Mouse (Mus musculus): ENCODE measurements around the gene Akt3. TPM values are rescaled to one million over a fixed set of nuclear protein-coding genes. Genes with fewer than 3 reads are reported as not detected.

Akt3 gene
- polyA plus RNA-seq, 1 experiment = 1.2 TPM

GRCm38 (mm10) chr1:177019668-177020067 lies 238.3 kb downstream of the Akt3 start:
- H3K27me3 ChIP-seq (replicated peaks) = no peaks in the 10 kb centered on the region
- H3K4me3 ChIP-seq (replicated peaks) = no peak overlapping the region
- TF ChIP-seq GATA1 (IDR thresholded peaks at IDR 0.05; ENCODE audit: borderline replicate concordance, low read length) (no peak), FLI1 (IDR thresholded peaks at IDR 0.05; ENCODE audit: low read length) (no peak)
- peaks cover 97% of the 10 kb centered on the region for H3K36me3 ChIP-seq (replicated peaks; ENCODE audit: low read length)
- peaks cover 18% of the 10 kb centered on the region for H3K4me1 ChIP-seq
- no peaks in the 10 kb centered on the region for H3K9me3 ChIP-seq

- H3K27me3 ChIP-seq (replicated peaks) = no peaks in the 10 kb centered on the region
- no peaks in the 10 kb centered on the region for H3K9me3 ChIP-seq
- H3K4me1 ChIP-seq = peaks cover 27% of the 10 kb centered on the region
- peaks cover 97% of the 10 kb centered on the region for H3K36me3 ChIP-seq (replicated peaks; ENCODE audit: low read length)
- H3K4me3 ChIP-seq (replicated peaks) = no peak overlapping the region
- TF ChIP-seq FLI1 (IDR thresholded peaks at IDR 0.05; ENCODE audit: low read length) = no peak
- TF ChIP-seq GATA1 (IDR thresholded peaks at IDR 0.05; ENCODE audit: borderline replicate concordance, low read length) = no peak
Measured at GRCm38 (mm10) chr1:177018750-177019149, 239.3 kb downstream of the Akt3 start.

DNA sequence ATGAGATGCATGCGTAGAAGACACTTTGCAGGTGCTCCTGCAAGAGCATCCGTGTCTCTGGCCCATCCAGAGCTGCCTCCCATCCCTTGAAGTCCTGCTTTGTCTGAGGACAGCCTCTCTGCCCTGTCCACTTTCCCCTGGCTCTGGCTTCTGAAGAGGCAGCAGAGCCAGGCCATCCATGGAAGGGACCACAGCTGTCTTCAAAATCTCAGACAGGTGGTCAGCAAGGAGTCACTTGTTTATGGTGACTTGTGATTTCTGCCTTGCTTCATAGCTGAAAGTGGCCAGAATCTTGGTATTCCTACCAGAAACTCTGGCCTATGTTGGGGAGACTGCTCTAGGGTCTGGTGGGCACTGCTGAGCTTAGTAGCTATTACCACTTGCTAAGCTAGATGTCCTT lies 241.3 kb downstream of the Akt3 start:
- Histone ChIP-seq H3K36me3 (replicated peaks; ENCODE audit: low read length) (peaks cover 97% of the 10 kb centered on the region), H3K4me1 (peaks cover 44% of the 10 kb centered on the region), H3K4me3 (replicated peaks) (no peak overlapping the region), H3K27me3 (replicated peaks) (no peaks in the 10 kb centered on the region), H3K9me3 (no peaks in the 10 kb centered on the region)
- no peak for TF ChIP-seq FLI1 (IDR thresholded peaks at IDR 0.05; ENCODE audit: low read length)
- TF ChIP-seq GATA1 (IDR thresholded peaks at IDR 0.05; ENCODE audit: borderline replicate concordance, low read length) = no peak

DNA sequence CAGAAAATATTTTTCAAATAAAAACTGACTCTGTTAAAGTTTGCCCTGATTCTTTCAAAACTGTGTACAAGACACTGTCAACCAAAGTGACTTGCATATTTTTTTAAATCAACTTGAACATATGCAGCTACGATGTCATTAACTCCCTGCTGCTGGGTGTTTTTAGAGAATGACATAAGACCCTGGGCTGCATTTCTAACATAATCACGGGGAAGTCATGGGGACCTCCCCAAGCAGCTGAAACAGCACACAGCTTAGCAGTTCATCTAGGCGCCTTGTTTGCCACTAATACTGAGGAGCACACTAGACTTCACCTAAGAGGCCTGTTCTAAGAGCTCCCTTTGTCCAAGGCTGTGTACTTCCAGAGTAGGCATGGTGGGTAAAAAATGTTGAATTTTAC lies 242.1 kb downstream of the Akt3 start:
- H3K4me1 ChIP-seq = peaks cover 52% of the 10 kb centered on the region

GRCm38 (mm10) chr1:177014921-177015439 lies 243.0 kb downstream of the Akt3 start:
- H3K4me1 ChIP-seq = peaks cover 61% of the 10 kb centered on the region
- H3K9me3 ChIP-seq = no peaks in the 10 kb centered on the region
- peaks cover 97% of the 10 kb centered on the region for H3K36me3 ChIP-seq (replicated peaks; ENCODE audit: low read length)
- H3K27me3 ChIP-seq (replicated peaks) = no peaks in the 10 kb centered on the region
- H3K4me3 ChIP-seq (replicated peaks) = no peak overlapping the region
- TF ChIP-seq GATA1 (IDR thresholded peaks at IDR 0.05; ENCODE audit: borderline replicate concordance, low read length) = no peak
- no peak for TF ChIP-seq FLI1 (IDR thresholded peaks at IDR 0.05; ENCODE audit: low read length)

More for the DNA sequence above, 242.1 kb downstream of the Akt3 start:
- no peak overlapping the region for H3K4me3 ChIP-seq (replicated peaks)
- H3K9me3 ChIP-seq = no peaks in the 10 kb centered on the region
- TF ChIP-seq FLI1 (IDR thresholded peaks at IDR 0.05; ENCODE audit: low read length) (no peak), GATA1 (IDR thresholded peaks at IDR 0.05; ENCODE audit: borderline replicate concordance, low read length) (no peak)
- H3K36me3 ChIP-seq (replicated peaks; ENCODE audit: low read length) = peaks cover 97% of the 10 kb centered on the region
- H3K27me3 ChIP-seq (replicated peaks) = no peaks in the 10 kb centered on the region

DNA sequence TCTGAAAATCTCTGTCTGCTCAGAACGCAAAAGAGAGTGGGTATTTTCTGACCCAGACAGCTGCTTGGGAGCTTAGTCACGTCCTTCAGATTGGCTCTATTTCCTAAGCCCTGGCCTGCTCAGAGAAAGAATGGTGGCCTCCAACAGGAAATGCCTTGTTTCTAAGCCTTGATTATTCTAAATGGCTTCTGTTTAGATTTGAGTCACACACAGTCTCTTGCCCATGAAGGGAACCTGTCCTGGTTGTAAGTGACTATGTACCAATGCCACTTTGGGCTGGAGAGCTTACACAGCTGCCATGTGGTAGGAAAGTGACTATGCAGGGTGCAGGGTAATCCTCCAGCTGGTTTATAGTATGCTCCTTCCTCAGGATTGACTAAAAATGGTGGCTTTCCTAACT lies 243.7 kb downstream of the Akt3 start:
- H3K27me3 ChIP-seq (replicated peaks) = no peaks in the 10 kb centered on the region
- no peaks in the 10 kb centered on the region for H3K9me3 ChIP-seq
- TF ChIP-seq FLI1 (IDR thresholded peaks at IDR 0.05; ENCODE audit: low read length) = no peak
- no peak for TF ChIP-seq GATA1 (IDR thresholded peaks at IDR 0.05; ENCODE audit: borderline replicate concordance, low read length)
- peaks cover 96% of the 10 kb centered on the region for H3K36me3 ChIP-seq (replicated peaks; ENCODE audit: low read length)
- peaks cover 66% of the 10 kb centered on the region for H3K4me1 ChIP-seq
- no peak overlapping the region for H3K4me3 ChIP-seq (replicated peaks)

DNA sequence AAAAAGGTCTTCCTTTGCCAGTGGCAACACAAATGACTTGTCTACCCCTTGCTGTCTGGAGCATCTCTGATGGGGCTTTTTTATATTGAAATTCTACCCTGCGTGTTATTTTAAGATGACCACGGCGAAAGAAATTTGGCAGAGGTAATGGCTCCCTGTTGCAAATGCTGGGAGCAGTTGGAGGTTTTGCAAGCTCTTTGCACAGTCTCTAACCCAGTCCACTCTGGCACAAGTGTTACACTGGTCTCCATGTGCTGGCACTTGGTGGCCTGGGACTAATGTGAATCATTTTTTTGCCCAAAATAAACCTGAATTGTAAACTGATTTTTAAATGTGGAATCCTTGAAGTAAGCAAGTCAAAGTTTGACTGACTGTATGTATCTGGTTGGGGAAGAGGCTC lies 244.2 kb downstream of the Akt3 start:
- H3K4me1 ChIP-seq = peaks cover 70% of the 10 kb centered on the region
- H3K4me3 ChIP-seq (replicated peaks) = no peak overlapping the region
- H3K9me3 ChIP-seq = no peaks in the 10 kb centered on the region
- peaks cover 94% of the 10 kb centered on the region for H3K36me3 ChIP-seq (replicated peaks; ENCODE audit: low read length)
- no peak for TF ChIP-seq FLI1 (IDR thresholded peaks at IDR 0.05; ENCODE audit: low read length)
- TF ChIP-seq GATA1 (IDR thresholded peaks at IDR 0.05; ENCODE audit: borderline replicate concordance, low read length) = no peak
- no peaks in the 10 kb centered on the region for H3K27me3 ChIP-seq (replicated peaks)

- H3K27me3 ChIP-seq (replicated peaks) = no peaks in the 10 kb centered on the region
- H3K9me3 ChIP-seq = no peaks in the 10 kb centered on the region
- no peak overlapping the region for H3K4me3 ChIP-seq (replicated peaks)
- peaks cover 74% of the 10 kb centered on the region for H3K4me1 ChIP-seq
- TF ChIP-seq GATA1 (IDR thresholded peaks at IDR 0.05; ENCODE audit: borderline replicate concordance, low read length) = no peak
- peaks cover 94% of the 10 kb centered on the region for H3K36me3 ChIP-seq (replicated peaks; ENCODE audit: low read length)
Measured at GRCm38 (mm10) chr1:177013313-177013712, 244.7 kb downstream of the Akt3 start.

DNA sequence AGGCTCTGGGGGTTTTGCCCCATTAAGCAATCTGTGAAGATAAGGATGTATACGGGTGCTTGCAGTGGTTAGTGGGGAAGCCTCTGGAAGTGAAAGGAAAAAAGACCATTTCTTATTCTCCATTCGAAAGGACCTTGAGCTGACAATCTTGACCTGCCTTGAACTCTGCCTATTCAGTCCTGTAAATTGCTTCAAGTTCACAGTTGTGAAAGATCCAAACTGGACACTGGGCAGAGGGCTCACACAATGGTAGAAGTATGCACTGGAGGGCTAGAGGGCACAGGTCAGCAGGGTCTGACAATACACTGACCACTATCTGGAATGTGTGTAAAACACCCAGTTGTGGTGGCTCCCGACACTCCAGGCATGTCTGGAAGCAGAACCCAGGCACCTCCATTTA lies 245.2 kb downstream of the Akt3 start:
- Histone ChIP-seq H3K9me3 (no peaks in the 10 kb centered on the region), H3K4me1 (peaks cover 77% of the 10 kb centered on the region)

GRCm38 (mm10) chr1:177011688-177012087 lies 246.3 kb downstream of the Akt3 start:
- no peaks in the 10 kb centered on the region for H3K27me3 ChIP-seq (replicated peaks)
- H3K36me3 ChIP-seq (replicated peaks; ENCODE audit: low read length) = peaks cover 91% of the 10 kb centered on the region
- peaks cover 81% of the 10 kb centered on the region for H3K4me1 ChIP-seq
- TF ChIP-seq GATA1 (IDR thresholded peaks at IDR 0.05; ENCODE audit: borderline replicate concordance, low read length) = no peak
- TF ChIP-seq FLI1 (IDR thresholded peaks at IDR 0.05; ENCODE audit: low read length) = no peak
- no peak overlapping the region for H3K4me3 ChIP-seq (replicated peaks)
- no peaks in the 10 kb centered on the region for H3K9me3 ChIP-seq

More for the DNA sequence above, 245.2 kb downstream of the Akt3 start:
- H3K4me3 ChIP-seq (replicated peaks) = no peak overlapping the region
- peaks cover 92% of the 10 kb centered on the region for H3K36me3 ChIP-seq (replicated peaks; ENCODE audit: low read length)
- H3K27me3 ChIP-seq (replicated peaks) = no peaks in the 10 kb centered on the region
- TF ChIP-seq FLI1 (IDR thresholded peaks at IDR 0.05; ENCODE audit: low read length) (no peak), GATA1 (IDR thresholded peaks at IDR 0.05; ENCODE audit: borderline replicate concordance, low read length) (no peak)
